Comparison of ENCODE assay signal across 8 mouse cellular contexts in genomic region chr16:21795071-21795470, GRCm38 (mm10). TPM values are rescaled to one million over a fixed set of nuclear protein-coding genes. Genes with fewer than 3 reads are reported as not detected.
DNase-seq lines count a peak whose midpoint lies in the region; ATAC-seq and TF ChIP-seq lines count a peak whose summit lies in the region.

No protein-coding gene starts in this region.

- H3K27ac ChIP-seq in heart, embryonic 15.5 days = no peak overlapping the region
- H3K27ac ChIP-seq in brown adipose tissue, adult 24 weeks (replicated peaks; ENCODE audit: low read depth, low read length) = no peak overlapping the region
- no peak overlapping the region for H3K27ac ChIP-seq in hindbrain, postnatal 0 days
- H3K27ac ChIP-seq in midbrain, embryonic 16.5 days (ENCODE audit: low read length) = no peak overlapping the region
- H3K27ac ChIP-seq in kidney, adult 2 months (ENCODE audit: insufficient read depth, low read depth, low read length) = no peak overlapping the region

- intact Hi-C loops in heart, postnatal 36 days (cut with DNase I) = loop anchor here (10.0 kb wide), 1 partner anchor 1050 kb away; no protein-coding TSS in a partner anchor

- H3K36me3 ChIP-seq in heart, embryonic 15.5 days = peaks cover 6% of the 10 kb centered on the region; the same call in 1 of the 2 replicates
- H3K36me3 ChIP-seq in hindbrain, postnatal 0 days (ENCODE audit: insufficient read depth, low read length) = no peaks in the 10 kb centered on the region; the same call in 1 of the 2 replicates
- H3K36me3 ChIP-seq in midbrain, embryonic 16.5 days (ENCODE audit: control insufficient read depth, insufficient read depth, low read length) = peaks cover 9% of the 10 kb centered on the region; the same call in 1 of the 2 replicates
- no peaks in the 10 kb centered on the region; the same call in 1 of the 2 replicates for H3K36me3 ChIP-seq in kidney, adult 2 months (ENCODE audit: control insufficient read depth, insufficient read depth, low read length)

- ATAC-seq in heart, embryonic 15.5 days (replicated peaks; ENCODE audit: insufficient number of reproducible peaks, insufficient read depth, low FRiP score, low read depth) = no peak
- ATAC-seq in hindbrain, postnatal 0 days = no peak
- ATAC-seq in midbrain, embryonic 16.5 days = no peak; the same call in 1 of the 2 replicates

- no peaks in the 10 kb centered on the region for H3K27me3 ChIP-seq in heart, embryonic 15.5 days
- H3K27me3 ChIP-seq in hindbrain, postnatal 0 days (ENCODE audit: insufficient read depth, low read length) = no peaks in the 10 kb centered on the region
- no peaks in the 10 kb centered on the region for H3K27me3 ChIP-seq in midbrain, embryonic 16.5 days (ENCODE audit: control insufficient read depth, insufficient read depth, low read depth, low read length)
- H3K27me3 ChIP-seq in kidney, adult 2 months (replicated peaks; ENCODE audit: control insufficient read depth, insufficient read depth, low read length) = no peaks in the 10 kb centered on the region

- WGBS in heart, embryonic 15.5 days = 23% methylated on average over 5 of the region's 5 CpGs
- 12% methylated on average over 5 of the region's 5 CpGs for whole genome bisulfite sequencing in hindbrain, postnatal 0 days
- WGBS in midbrain, embryonic 16.5 days = 14% methylated on average over 5 of the region's 5 CpGs
- 25% methylated on average over 5 of the region's 5 CpGs for WGBS in kidney, adult 2 months

- H3K4me3 ChIP-seq in heart, embryonic 15.5 days = peak overlapping the region; percentile 95
- H3K4me3 ChIP-seq in brown adipose tissue, adult 24 weeks (ENCODE audit: insufficient read depth, low read depth, low read length) = peak overlapping the region; percentile 78; the same call in 1 of the 2 replicates
- peak overlapping the region; percentile 86 for H3K4me3 ChIP-seq in hindbrain, postnatal 0 days (ENCODE audit: low read length)
- peak overlapping the region; percentile 67 for H3K4me3 ChIP-seq in midbrain, embryonic 16.5 days (ENCODE audit: low read depth, low read length)
- no peak overlapping the region for H3K4me3 ChIP-seq in kidney, adult 2 months (ENCODE audit: insufficient read depth, low read depth, low read length)

- H3K4me1 ChIP-seq in heart, embryonic 15.5 days (replicated peaks) = peaks cover 9% of the 10 kb centered on the region
- 0 out of 2 replicates have a peak, but pooled peaks cover 2% of the 10 kb centered on the region for H3K4me1 ChIP-seq in brown adipose tissue, adult 24 weeks (ENCODE audit: control insufficient read depth, insufficient read depth, insufficient read length, low read length)
- no peaks in the 10 kb centered on the region for H3K4me1 ChIP-seq in hindbrain, postnatal 0 days (ENCODE audit: insufficient read depth, low read length)
- peaks cover 16% of the 10 kb centered on the region for H3K4me1 ChIP-seq in midbrain, embryonic 16.5 days (ENCODE audit: control insufficient read depth, insufficient read depth, low read length)
- H3K4me1 ChIP-seq in kidney, adult 2 months (ENCODE audit: control insufficient read depth, insufficient read depth, low read length) = peaks cover 6% of the 10 kb centered on the region; the same call in 1 of the 2 replicates

- 0 out of 2 replicates have a peak overlapping the region, but pooled peaks have one; percentile 90 for H3K9ac ChIP-seq in heart, embryonic 15.5 days
- H3K9ac ChIP-seq in hindbrain, postnatal 0 days (replicated peaks; ENCODE audit: low read length) = peak overlapping the region; percentile 79; the same call in 1 of the 2 replicates
- H3K9ac ChIP-seq in midbrain, embryonic 16.5 days (ENCODE audit: low read depth, low read length) = peak overlapping the region; percentile 78

- peak overlapping the region; percentile 94 for H3K4me2 ChIP-seq in heart, embryonic 15.5 days
- H3K4me2 ChIP-seq in hindbrain, postnatal 0 days (ENCODE audit: low read depth, low read length) = peak overlapping the region; percentile 85
- H3K4me2 ChIP-seq in midbrain, embryonic 16.5 days (ENCODE audit: low read length) = peak overlapping the region; percentile 69

- no peak for TF ChIP-seq CTCF in hindbrain, postnatal 0 days (IDR thresholded peaks at IDR 0.05; ENCODE audit: low read depth)
- no peak for TF ChIP-seq CTCF in kidney, adult 2 months (conservative IDR thresholded peaks at IDR 0.05; ENCODE audit: insufficient read depth, insufficient read length, low read depth, low read length)

- no peak for TF ChIP-seq POLR2A in kidney, adult 2 months (IDR thresholded peaks at IDR 0.05; ENCODE audit: low read depth, low read length)

- DNase-seq in heart, postnatal 36 days = no peak
- DNase-seq in hindbrain, postnatal 0 days (ENCODE audit: low spot score) = peak; percentile 9
- no peak for DNase-seq in cerebellum, postnatal 10 days
- no peak for DNase-seq in layer of hippocampus, postnatal 36 days
- DNase-seq in kidney, adult 2 months = no peak

- no peaks in the 10 kb centered on the region for H3K9me3 ChIP-seq in heart, embryonic 15.5 days (replicated peaks)
- no peaks in the 10 kb centered on the region for H3K9me3 ChIP-seq in hindbrain, postnatal 0 days (ENCODE audit: low read length)
- H3K9me3 ChIP-seq in midbrain, embryonic 16.5 days (replicated peaks; ENCODE audit: control insufficient read depth, low read length, poor library complexity, severe bottlenecking) = no peaks in the 10 kb centered on the region

RNA-seq across cellular contexts. Expression of gene Map3k13, which starts 0.9 kb away (rescaled TPM):
- polyA plus RNA-seq in heart, embryonic 15.5 days (2015; fragmentation: Nextera tagmentation; extraction: Ambion mirVana) = 0.60 and 0.85 TPM in 2 replicates
- 1 to 10 TPM in 1 of 2 experiments, under 1 TPM in 1; 0.76 to 1.2 TPM for total RNA-seq in heart, postnatal 36 days (2021)
- polyA plus RNA-seq in brown adipose tissue, adult 24 weeks (2012; ENCODE audit: insufficient read depth, insufficient read length, missing spikeins) = 0.50 and 0.55 TPM in 2 replicates
- total RNA-seq in hindbrain, postnatal 0 days (2014; rRNA removed) = 12.8 and 12.9 TPM in 2 replicates
- polyA plus RNA-seq in hindbrain, postnatal 0 days (2015; fragmentation: Nextera tagmentation; extraction: Ambion mirVana) = 3.9 and 4.5 TPM in 2 replicates
- 6.4 TPM in 2 replicates for polyA plus RNA-seq in midbrain, embryonic 16.5 days (2015; fragmentation: Nextera tagmentation; extraction: Ambion mirVana)
- 10 to 100 TPM; 15.3 to 17.3 TPM for total RNA-seq in layer of hippocampus, postnatal 36 days (2021)
- polyA plus RNA-seq in kidney, adult 2 months (2012; rRNA removed) = 4.6 and 4.8 TPM in 2 replicates

RNA-seq across cellular contexts. Expression of gene Ehhadh, which starts 7.5 kb away (rescaled TPM):
- polyA plus RNA-seq in heart, embryonic 15.5 days (2015; fragmentation: Nextera tagmentation; extraction: Ambion mirVana) = 2.4 and 3.1 TPM in 2 replicates
- 10 to 100 TPM; 17.1 to 21.8 TPM for total RNA-seq in heart, postnatal 36 days (2021)
- polyA plus RNA-seq in brown adipose tissue, adult 24 weeks (2012; ENCODE audit: insufficient read depth, insufficient read length, missing spikeins) = 21.1 and 47.5 TPM in 2 replicates
- total RNA-seq in hindbrain, postnatal 0 days (2014; rRNA removed) = 2.6 and 4.0 TPM in 2 replicates
- polyA plus RNA-seq in hindbrain, postnatal 0 days (2015; fragmentation: Nextera tagmentation; extraction: Ambion mirVana) = 2.2 and 2.3 TPM in 2 replicates
- polyA plus RNA-seq in midbrain, embryonic 16.5 days (2015; fragmentation: Nextera tagmentation; extraction: Ambion mirVana) = 1.8 and 1.9 TPM in 2 replicates
- 1 to 10 TPM; 1.2 to 1.3 TPM for total RNA-seq in layer of hippocampus, postnatal 36 days (2021)
- 224 and 248 TPM in 2 replicates for polyA plus RNA-seq in kidney, adult 2 months (2012; rRNA removed)
